Mouse (Mus musculus): ENCODE measurements around the gene Gpr161.

GRCm38 (mm10) chr1:165282222-165282966 lies 13.2 kb upstream of the Gpr161 start:
- TF ChIP-seq CTCF (conservative IDR thresholded peaks at IDR 0.05; ENCODE audit: insufficient read depth, insufficient read length, low read depth, low read length) (no peak), POLR2A (IDR thresholded peaks at IDR 0.05; ENCODE audit: low read depth, low read length) (no peak)
